Mouse (Mus musculus): Measurements from ENCODE around the gene Mns1.

GRCm38 (mm10) chr9:72491559-72492193 is 53.9 kb downstream of the Mns1 start:
- TF ChIP-seq ZC3H11A (IDR thresholded peaks at IDR 0.05; ENCODE audit: borderline replicate concordance, low read depth, low read length) (no peak), HCFC1 (IDR thresholded peaks at IDR 0.05; ENCODE audit: borderline replicate concordance, insufficient read depth, low read length) (no peak), ZNF384 (IDR thresholded peaks at IDR 0.05; ENCODE audit: low read depth, low read length) (no peak)

All from ES-E14 (cell line).